In genomic region chr1:173622216-173622615, GRCm38 (mm10) we compare ENCODE assay signal across 17 mouse cellular contexts. TPM values are rescaled to one million over a fixed set of nuclear protein-coding genes. Genes with fewer than 3 reads are reported as not detected.
"Had no signal": no experiment of that assay in that cellular context is flagged by ENCODE, and none has a peak within 500 bp of the region (broad histone marks: within the 10 kb centered on the region; RNA-seq: fewer than 3 reads in every experiment).

No protein-coding gene starts in this region.

RNA-seq across cellular contexts. Expression of gene Ifi209, which starts 8.5 kb away (rescaled TPM):
- total RNA-seq: layer of hippocampus, adult 2 months; left cerebral cortex, adult 18-20 months; left cerebral cortex, postnatal 25 days had no signal
- polyA plus RNA-seq: neural tube, embryonic 11.5 days; neural tube, embryonic 14.5 days had no signal

RNA-seq across cellular contexts. Expression of gene Ifi213, which starts 23.1 kb away (rescaled TPM):
- total RNA-seq: layer of hippocampus, adult 2 months; layer of hippocampus, postnatal 25 days; left cerebral cortex, adult 18-20 months; left cerebral cortex, postnatal 25 days had no signal
- polyA plus RNA-seq: kidney, embryonic 14.5 days; limb, embryonic 10.5 days; limb, embryonic 13.5 days; liver, embryonic 12.5 days; midbrain, embryonic 12.5 days; neural tube, embryonic 11.5 days; neural tube, embryonic 14.5 days; stomach, embryonic 14.5 days had no signal

RNA-seq across cellular contexts. Expression of gene Ifi208, which starts 51.3 kb away (rescaled TPM):
- total RNA-seq: layer of hippocampus, adult 2 months; left cerebral cortex, adult 18-20 months; left cerebral cortex, postnatal 25 days had no signal
- polyA plus RNA-seq: kidney, postnatal 0 days; limb, embryonic 10.5 days; limb, embryonic 13.5 days; liver, embryonic 15.5 days; lung, embryonic 15.5 days; midbrain, embryonic 15.5 days; neural tube, embryonic 11.5 days; neural tube, embryonic 14.5 days; stomach, embryonic 14.5 days; stomach, postnatal 0 days had no signal
